Comparison of ENCODE assay signal across 17 mouse cellular contexts in genomic region chr11:32126786-32127185, GRCm38 (mm10).
A peak's percentile ranks its signal among the peaks of the same experiment; 100 is the strongest.
DNase-seq lines count a peak whose midpoint lies in the region; ATAC-seq and TF ChIP-seq lines count a peak whose summit lies in the region.
"Had no signal": no experiment of that assay in that cellular context is flagged by ENCODE, and none has a peak within 500 bp of the region (broad histone marks: within the 10 kb centered on the region; RNA-seq: fewer than 3 reads in every experiment).

No protein-coding gene starts in this region.

- H3K4me1 ChIP-seq in forebrain, embryonic 16.5 days (replicated peaks; ENCODE audit: control insufficient read depth, insufficient read depth, low read length): peaks cover 24% of the 10 kb centered on the region
- peaks cover 16% of the 10 kb centered on the region for H3K4me1 ChIP-seq in hindbrain, embryonic 16.5 days (ENCODE audit: control insufficient read depth, insufficient read depth, low read depth, low read length)
- peaks cover 16% of the 10 kb centered on the region for H3K4me1 ChIP-seq in midbrain, embryonic 16.5 days (ENCODE audit: control insufficient read depth, insufficient read depth, low read length)
- H3K4me1 ChIP-seq in intestine, embryonic 15.5 days (replicated peaks): no peaks in the 10 kb centered on the region
- H3K4me1 ChIP-seq in heart, adult 2 months (ENCODE audit: control insufficient read depth, insufficient read depth, low read length): no peaks in the 10 kb centered on the region
- H3K4me1 ChIP-seq: heart, embryonic 13.5 days had no signal

- no peak overlapping the region for H3K9ac ChIP-seq in forebrain, embryonic 16.5 days (replicated peaks; ENCODE audit: low read depth, low read length)
- H3K9ac ChIP-seq in hindbrain, embryonic 16.5 days (ENCODE audit: low read depth, low read length): no peak overlapping the region
- H3K9ac ChIP-seq in midbrain, embryonic 16.5 days (ENCODE audit: low read depth, low read length): no peak overlapping the region
- H3K9ac ChIP-seq in intestine, embryonic 15.5 days: no peak overlapping the region
- no peak overlapping the region for H3K9ac ChIP-seq in heart, adult 2 months (ENCODE audit: low read depth, low read length)
- H3K9ac ChIP-seq: heart, embryonic 13.5 days; liver, postnatal 0 days had no signal

- no peak for TF ChIP-seq POLR2A in heart, adult 2 months (IDR thresholded peaks at IDR 0.05; ENCODE audit: insufficient read depth, low read depth, low read length)

- no peaks in the 10 kb centered on the region for H3K27me3 ChIP-seq in forebrain, embryonic 16.5 days (replicated peaks; ENCODE audit: control insufficient read depth, insufficient read depth, low read length)
- no peaks in the 10 kb centered on the region for H3K27me3 ChIP-seq in hindbrain, embryonic 16.5 days (replicated peaks; ENCODE audit: control insufficient read depth, insufficient read depth, low read length)
- no peaks in the 10 kb centered on the region for H3K27me3 ChIP-seq in midbrain, embryonic 16.5 days (ENCODE audit: control insufficient read depth, insufficient read depth, low read depth, low read length)
- H3K27me3 ChIP-seq in intestine, embryonic 15.5 days (replicated peaks): no peaks in the 10 kb centered on the region
- no peaks in the 10 kb centered on the region for H3K27me3 ChIP-seq in heart, adult 2 months (ENCODE audit: control insufficient read depth, insufficient read depth, low read length)

- H3K4me3 ChIP-seq in left cerebral cortex, adult 2 months: no peak overlapping the region
- H3K4me3 ChIP-seq in forebrain, embryonic 16.5 days (replicated peaks; ENCODE audit: low read length): no peak overlapping the region
- H3K4me3 ChIP-seq in hindbrain, embryonic 16.5 days (ENCODE audit: low read length): no peak overlapping the region
- H3K4me3 ChIP-seq in midbrain, embryonic 16.5 days (ENCODE audit: low read depth, low read length): no peak overlapping the region
- H3K4me3 ChIP-seq in intestine, embryonic 15.5 days (replicated peaks): no peak overlapping the region
- H3K4me3 ChIP-seq in heart, adult 2 months: no peak overlapping the region
- H3K4me3 ChIP-seq: heart, embryonic 13.5 days had no signal

- H3K36me3 ChIP-seq in forebrain, embryonic 16.5 days (ENCODE audit: control insufficient read depth, insufficient read depth): no peaks in the 10 kb centered on the region
- no peaks in the 10 kb centered on the region for H3K36me3 ChIP-seq in hindbrain, embryonic 16.5 days (ENCODE audit: control insufficient read depth, insufficient read depth, low read length)
- H3K36me3 ChIP-seq in midbrain, embryonic 16.5 days (ENCODE audit: control insufficient read depth, insufficient read depth, low read length): no peaks in the 10 kb centered on the region
- H3K36me3 ChIP-seq in intestine, embryonic 15.5 days: no peaks in the 10 kb centered on the region
- no peaks in the 10 kb centered on the region for H3K36me3 ChIP-seq in heart, adult 2 months (ENCODE audit: control insufficient read depth, insufficient read depth, low read length)
- H3K36me3 ChIP-seq: heart, embryonic 13.5 days had no signal

- H3K79me2 ChIP-seq in heart, adult 2 months (replicated peaks; ENCODE audit: control insufficient read depth, insufficient read depth, low read length): no peaks in the 10 kb centered on the region

- intact Hi-C loops in left cerebral cortex, adult 2 months (cut with DNase I): loop anchor here (5.0 kb wide), 1 partner anchor 44 kb away; no protein-coding TSS in a partner anchor
- intact Hi-C loops in left cerebral cortex, postnatal 36 days (cut with DNase I): no loop called here
- intact Hi-C loops in heart, adult 2 months (cut with DNase I): no loop called here

- 80% methylated on average over 1 of the region's 1 CpGs for WGBS in forebrain, embryonic 16.5 days
- WGBS in hindbrain, embryonic 16.5 days: 100% methylated on average over 1 of the region's 1 CpGs
- 100% methylated on average over 1 of the region's 1 CpGs for WGBS in midbrain, embryonic 16.5 days
- WGBS in intestine, embryonic 15.5 days: 82% methylated on average over 1 of the region's 1 CpGs
- 56% methylated on average over 1 of the region's 1 CpGs for WGBS in heart, adult 2 months

- DNase-seq in left cerebral cortex, adult 2 months (ENCODE audit: extremely low spot score in 1 of 2, low spot score in 2 of 2): no peak
- no peak for DNase-seq in left cerebral cortex, postnatal 36 days (ENCODE audit: low spot score in 2 of 2)
- DNase-seq in heart, adult 2 months: no peak
- DNase-seq in adrenal gland, adult (ENCODE audit: inconsistent age in 2 of 2, low spot score in 1 of 2): no peak
- DNase-seq: gastrocnemius, postnatal 14 days; heart, postnatal 36 days; kidney, adult 2 months; kidney, postnatal 25 days; layer of hippocampus, adult 9-11 months; liver; liver, postnatal 0 days; lung, postnatal 14 days had no signal

- no peak for TF ChIP-seq EP300 in heart, adult 2 months (IDR thresholded peaks at IDR 0.05; ENCODE audit: insufficient read depth, low read depth, low read length)

- 0 out of 2 replicates have a peak, but pooled peaks have one; percentile 17 for ATAC-seq in forebrain, embryonic 16.5 days
- ATAC-seq in hindbrain, embryonic 16.5 days: no peak
- ATAC-seq in midbrain, embryonic 16.5 days: peak; percentile 20; the same call in 1 of the 2 replicates
- ATAC-seq in intestine, embryonic 15.5 days: no peak
- ATAC-seq: liver, postnatal 0 days had no signal

- TF ChIP-seq CTCF in left cerebral cortex, adult 2 months (IDR thresholded peaks at IDR 0.05): no peak
- TF ChIP-seq CTCF in heart, adult 2 months (IDR thresholded peaks at IDR 0.05): no peak

- H3K27ac ChIP-seq in left cerebral cortex, adult 2 months: peak overlapping the region; percentile 81
- peak overlapping the region; percentile 57 for H3K27ac ChIP-seq in forebrain, embryonic 16.5 days (ENCODE audit: low read length)
- peak overlapping the region; percentile 56; the same call in 1 of the 2 replicates for H3K27ac ChIP-seq in hindbrain, embryonic 16.5 days (ENCODE audit: low read depth, low read length)
- peak overlapping the region; percentile 80 for H3K27ac ChIP-seq in midbrain, embryonic 16.5 days (ENCODE audit: low read length)
- H3K27ac ChIP-seq in intestine, embryonic 15.5 days: no peak overlapping the region
- H3K27ac ChIP-seq in heart, adult 2 months: no peak overlapping the region
- H3K27ac ChIP-seq: heart, embryonic 13.5 days had no signal

- H3K9me3 ChIP-seq in forebrain, embryonic 16.5 days (ENCODE audit: control insufficient read depth, low read length): no peaks in the 10 kb centered on the region
- no peaks in the 10 kb centered on the region for H3K9me3 ChIP-seq in hindbrain, embryonic 16.5 days (ENCODE audit: control insufficient read depth, low read length)
- H3K9me3 ChIP-seq in midbrain, embryonic 16.5 days (replicated peaks; ENCODE audit: control insufficient read depth, low read length, poor library complexity, severe bottlenecking): no peaks in the 10 kb centered on the region
- no peaks in the 10 kb centered on the region for H3K9me3 ChIP-seq in intestine, embryonic 15.5 days
- H3K9me3 ChIP-seq: heart, embryonic 13.5 days had no signal

- no peak overlapping the region for H3K4me2 ChIP-seq in forebrain, embryonic 16.5 days (ENCODE audit: low read length)
- no peak overlapping the region for H3K4me2 ChIP-seq in hindbrain, embryonic 16.5 days (ENCODE audit: low read length)
- H3K4me2 ChIP-seq in midbrain, embryonic 16.5 days (ENCODE audit: low read length): no peak overlapping the region
- H3K4me2 ChIP-seq in intestine, embryonic 15.5 days (replicated peaks): no peak overlapping the region
- H3K4me2 ChIP-seq: heart, embryonic 13.5 days had no signal

Comparison
In these comparisons a context has a peak if more than half of its experiments do, and no peak if none do; other contexts are left out.
1. H3K27ac ChIP-seq: peak in left cerebral cortex, adult 2 months (single experiment), forebrain, embryonic 16.5 days (single experiment), hindbrain, embryonic 16.5 days (single experiment) and midbrain, embryonic 16.5 days (single experiment); none in intestine, embryonic 15.5 days (single experiment) and heart, adult 2 months (single experiment).
2. ATAC-seq: peak in forebrain, embryonic 16.5 days (single experiment) and midbrain, embryonic 16.5 days (single experiment); none in hindbrain, embryonic 16.5 days (single experiment) and intestine, embryonic 15.5 days (single experiment).